Mouse (Mus musculus) monocyte, adult 59 days (primary cell): ENCODE results near the gene Impg1. TPM values are rescaled to one million over a fixed set of nuclear protein-coding genes. Genes with fewer than 3 reads are reported as not detected.

ENCODE experiments used
- total RNA-seq, 2 experiments: library from RNA; stranded (reverse); gene quantifications; one replicate each; pipeline ENCODE4 v1.2.4; 2023

Gene Impg1
- not detected for total RNA-seq

GRCm38 (mm10) chr9:80465381-80465780, at the start of gene Impg1:
Gene Impg1 (minus strand): TSS chr9:80465481.

